Mouse (Mus musculus) stomach, embryonic 14.5 days (tissue): Measurements from ENCODE around the gene Zfp952. TPM values are rescaled to one million over a fixed set of nuclear protein-coding genes. Genes with fewer than 3 reads are reported as not detected.
"Not testable (repeated sequence)": the region's sequence is repeated elsewhere in the genome, so short reads cannot be mapped to it uniquely, and the experiment has no call there.

Experiments
- ATAC-seq: fragments of 200-750 bp; cut with Nextera tagmentation; 2 replicates; pipeline ENCODE4 v1.8.0; 2017; ENCODE audit warnings: low read depth, moderate TSS enrichment; ENCODE audit not compliant: insufficient number of reproducible peaks, insufficient read depth, low FRiP score
- H3K27ac ChIP-seq: fragments of 300-500 bp; sonication (generic); 2 replicates; pipeline ENCODE4 v1.5.1; 2014; ENCODE audit warnings: mild to moderate bottlenecking, low read length, moderate library complexity, mixed read lengths
- H3K27me3 ChIP-seq: fragments of 300-500 bp; sonication (generic); 2 replicates; pipeline ENCODE4 v1.6.1; 2014; ENCODE audit warnings: low read length, control low read depth, mixed read lengths; ENCODE audit not compliant: control insufficient read depth, insufficient read depth
- H3K36me3 ChIP-seq: fragments of 300-500 bp; sonication (generic); 2 replicates; pipeline ENCODE4 v1.6.1; 2014; ENCODE audit warnings: mild to moderate bottlenecking, control low read depth, low read length, moderate library complexity, mixed read lengths; ENCODE audit not compliant: control insufficient read depth, insufficient read depth
- H3K4me1 ChIP-seq: fragments of 300-500 bp; sonication (generic); 2 replicates; pipeline ENCODE4 v1.6.1; 2014; ENCODE audit warnings: low read length, control low read depth, mixed read lengths; ENCODE audit not compliant: control insufficient read depth, insufficient read depth
- H3K4me2 ChIP-seq: fragments of 300-500 bp; sonication (generic); replicated peaks from 2 replicates; pipeline ENCODE4 v1.6.1; 2014; ENCODE audit warnings: low read depth, low read length, control low read depth
- H3K4me3 ChIP-seq: fragments of 300-500 bp; sonication (generic); 2 replicates; pipeline ENCODE4 v1.5.1; 2014; ENCODE audit warnings: low read depth, low read length, control low read depth
- H3K9ac ChIP-seq: fragments of 300-500 bp; sonication (generic); replicated peaks from 2 replicates; pipeline ENCODE4 v1.6.1; 2014; ENCODE audit warnings: low read depth, mild to moderate bottlenecking, control low read depth, low read length, moderate library complexity, mixed read lengths
- H3K9me3 ChIP-seq: fragments of 300-500 bp; sonication (generic); 2 replicates; pipeline ENCODE4 v1.6.1; 2016; ENCODE audit warnings: low read depth, low read length, control low read depth; ENCODE audit not compliant: control insufficient read depth
- WGBS: fragments of 180-500 bp; shearing (Covaris S2); extraction: QIAGEN DNeasy Blood & Tissue Kit; methylation state at CpG from one replicate; pipeline ENCODE4 v1.1.7; 2014; 5-methylcytosine and 5-hydroxymethylcytosine counted together
- polyA plus RNA-seq: library from polyadenylated mRNA; unstranded; fragments of >200 nt; fragmentation: Nextera tagmentation; extraction: Ambion mirVana; gene quantifications from 2 replicates; pipeline ENCODE4 v1.2.1, GENCODE M21; 2014

The Zfp952 gene
- polyA plus RNA-seq, 1 experiment from 2014 or later = 14.2 TPM

- peak overlapping the region; percentile 89 for H3K4me3 ChIP-seq
- peak overlapping the region; percentile 70 for H3K4me2 ChIP-seq
- H3K27ac ChIP-seq = peak overlapping the region; percentile 90; the same call in 1 of the 2 replicates
- 0% methylated on average over 14 of the region's 14 CpGs for WGBS
- peak overlapping the region; percentile 49 for H3K9ac ChIP-seq
- H3K9me3 ChIP-seq = no peaks in the 10 kb centered on the region
- peak; percentile 48; the same call in 1 of the 2 replicates for ATAC-seq
- peaks cover 11% of the 10 kb centered on the region; the same call in 1 of the 2 replicates for H3K4me1 ChIP-seq
- H3K36me3 ChIP-seq = no peaks in the 10 kb centered on the region
- H3K27me3 ChIP-seq = no peaks in the 10 kb centered on the region
Measured at GRCm38 (mm10) chr17:32965253-32965622, 27.7 kb upstream of the Zfp952 start.

GRCm38 (mm10) chr17:32965623-32966290, 27.2 kb upstream of the Zfp952 start, which contains the start of gene Zfp472:
Gene Zfp472, plus strand, starts transcription at chr17:32965814.
- Histone ChIP-seq H3K9me3 (no peaks in the 10 kb centered on the region), H3K36me3 (no peaks in the 10 kb centered on the region), H3K27ac (peak within 1 kb of the TSS; percentile 90), H3K4me2 (peak within 1 kb of the TSS; percentile 70), H3K9ac (peak within 1 kb of the TSS; percentile 77), H3K27me3 (no peaks in the 10 kb centered on the region), H3K4me3 (peak within 1 kb of the TSS; percentile 89), H3K4me1 (peaks cover 11% of the 10 kb centered on the region; the same call in 1 of the 2 replicates)
- peak; percentile 99 for ATAC-seq
- 0% methylated on average over 33 of the region's 33 CpGs for WGBS

- Histone ChIP-seq H3K36me3 (peaks cover 27% of the 10 kb centered on the region), H3K27me3 (no peaks in the 10 kb centered on the region), H3K27ac (no peak overlapping the region), H3K4me3 (no peak overlapping the region), H3K4me1 (no peaks in the 10 kb centered on the region), H3K9me3 (no peaks in the 10 kb centered on the region), H3K4me2 (no peak overlapping the region), H3K9ac (no peak overlapping the region)
- no peak for ATAC-seq
- 70% methylated on average over 4 of the region's 4 CpGs for WGBS
Measured at GRCm38 (mm10) chr17:32981361-32981760, 11.6 kb upstream of the Zfp952 start.

- Histone ChIP-seq H3K4me3 (no peak overlapping the region), H3K36me3 (no peaks in the 10 kb centered on the region), H3K27me3 (no peaks in the 10 kb centered on the region), H3K4me1 (no peaks in the 10 kb centered on the region), H3K9me3 (no peaks in the 10 kb centered on the region), H3K9ac (no peak overlapping the region), H3K4me2 (no peak overlapping the region), H3K27ac (no peak overlapping the region)
- WGBS = 69% methylated on average over 4 of the region's 4 CpGs
- no peak for ATAC-seq
Measured at GRCm38 (mm10) chr17:32986301-32986700, 6.6 kb upstream of the Zfp952 start.

- ATAC-seq = no peak
- H3K9ac ChIP-seq = no peak overlapping the region
- peak overlapping the region; percentile 58 for H3K4me3 ChIP-seq
- peak overlapping the region; percentile 81 for H3K4me2 ChIP-seq
- H3K27ac ChIP-seq = no peak overlapping the region
- H3K27me3 ChIP-seq = no peaks in the 10 kb centered on the region
- 65% methylated on average over 12 of the region's 12 CpGs for WGBS
- peaks cover 6% of the 10 kb centered on the region; the same call in 1 of the 2 replicates for H3K4me1 ChIP-seq
- H3K9me3 ChIP-seq = no peaks in the 10 kb centered on the region
- no peaks in the 10 kb centered on the region; the same call in 1 of the 2 replicates for H3K36me3 ChIP-seq
Measured at GRCm38 (mm10) chr17:32991965-32992698, 797 bp upstream of the Zfp952 start.

- 95% methylated on average over 2 of the region's 2 CpGs for WGBS
- Histone ChIP-seq H3K4me1 (peaks cover 6% of the 10 kb centered on the region; the same call in 1 of the 2 replicates), H3K36me3 (peaks cover 19% of the 10 kb centered on the region)
Measured at GRCm38 (mm10) chr17:32998492-32998891, 5.6 kb downstream of the Zfp952 start.

GRCm38 (mm10) chr17:33008337-33008736, 15.4 kb downstream of the Zfp952 start:
- no peak overlapping the region for H3K9ac ChIP-seq
- 45% methylated on average over 9 of the region's 9 CpGs for WGBS
- H3K9me3 ChIP-seq = peaks cover 11% of the 10 kb centered on the region; the same call in 1 of the 2 replicates
- no peaks in the 10 kb centered on the region for H3K27me3 ChIP-seq
- ATAC-seq = no peak
- no peak overlapping the region for H3K27ac ChIP-seq
- peaks cover 16% of the 10 kb centered on the region for H3K36me3 ChIP-seq
- no peak overlapping the region for H3K4me3 ChIP-seq
- H3K4me2 ChIP-seq = no peak overlapping the region
- no peaks in the 10 kb centered on the region for H3K4me1 ChIP-seq

More at GRCm38 (mm10) chr17:32998492-32998891, 5.6 kb downstream of the Zfp952 start:
- Histone ChIP-seq H3K4me2 (no peak overlapping the region), H3K27ac (no peak overlapping the region), H3K27me3 (no peaks in the 10 kb centered on the region), H3K9me3 (peaks cover 6% of the 10 kb centered on the region; the same call in 1 of the 2 replicates), H3K9ac (no peak overlapping the region), H3K4me3 (no peak overlapping the region)
- no peak for ATAC-seq

- ATAC-seq, H3K27me3 ChIP-seq, H3K4me2 ChIP-seq, H3K4me1 ChIP-seq, H3K9ac ChIP-seq, H3K27ac ChIP-seq, H3K4me3 ChIP-seq: not testable (repeated sequence)
- Histone ChIP-seq H3K9me3 (peaks cover 50% of the 10 kb centered on the region), H3K36me3 (peaks cover 33% of the 10 kb centered on the region)
Measured at GRCm38 (mm10) chr17:33020434-33020833, 27.5 kb downstream of the Zfp952 start.
